Mouse (Mus musculus) cerebellum, postnatal 4 days (tissue): Measurements from ENCODE around the gene Snrpe.

Source experiments
- DNase-seq, 2 experiments: peaks; one replicate each; pipeline ENCODE4 v3.0.0; 2022; ENCODE audit warnings: low spot score in 2 of 2, mixed read lengths in 1 of 2

Snrpe gene

GRCm38 (mm10) chr1:133609771-133610502 is at the start of gene Snrpe:
Gene Snrpe (minus strand): TSS chr1:133610291.
- peak; percentile 96 to 97 for DNase-seq

GRCm38 (mm10) chr1:133658878-133659277 is 48.8 kb upstream of the Snrpe start:
- no peak for DNase-seq

- no peak for DNase-seq
Measured at GRCm38 (mm10) chr1:133656811-133657210, 46.7 kb upstream of the Snrpe start.

- DNase-seq, result no peak
Measured at GRCm38 (mm10) chr1:133653033-133653432, 42.9 kb upstream of the Snrpe start.

GRCm38 (mm10) chr1:133650288-133651055 is 40.4 kb upstream of the Snrpe start:
- no peak for DNase-seq

GRCm38 (mm10) chr1:133645652-133646051 is 35.6 kb upstream of the Snrpe start:
- no peak for DNase-seq

GRCm38 (mm10) chr1:133641163-133641562 is 31.1 kb upstream of the Snrpe start:
- no peak for DNase-seq

- no peak for DNase-seq
Measured at GRCm38 (mm10) chr1:133638517-133638916, 28.4 kb upstream of the Snrpe start.

GRCm38 (mm10) chr1:133632168-133632567 is 22.1 kb upstream of the Snrpe start:
- no peak for DNase-seq

- DNase-seq, result no peak
Measured at GRCm38 (mm10) chr1:133625052-133625451, 15.0 kb upstream of the Snrpe start.

GRCm38 (mm10) chr1:133618311-133618710 is 8.2 kb upstream of the Snrpe start:
- no peak for DNase-seq

GRCm38 (mm10) chr1:133617908-133618307 is 7.8 kb upstream of the Snrpe start:
- DNase-seq, result no peak

GRCm38 (mm10) chr1:133613817-133614216 is 3.7 kb upstream of the Snrpe start:
- no peak for DNase-seq

- DNase-seq, result no peak
Measured at GRCm38 (mm10) chr1:133611436-133611835, 1.3 kb upstream of the Snrpe start.

GRCm38 (mm10) chr1:133610601-133611000 is 510 bp upstream of the Snrpe start:
- no peak for DNase-seq

GRCm38 (mm10) chr1:133603174-133603573 is 6.9 kb downstream of the Snrpe start:
- DNase-seq, result no peak

GRCm38 (mm10) chr1:133596298-133597007 is 13.6 kb downstream of the Snrpe start:
- DNase-seq, result peak in 1 of 2 experiments; percentile 45

GRCm38 (mm10) chr1:133585995-133586537 is 24.0 kb downstream of the Snrpe start:
- no peak for DNase-seq

GRCm38 (mm10) chr1:133571293-133571692 is 38.8 kb downstream of the Snrpe start:
- DNase-seq, result no peak
